Mouse (Mus musculus): ENCODE results near the gene Cldn34c4. TPM values are rescaled to one million over a fixed set of nuclear protein-coding genes. Genes with fewer than 3 reads are reported as not detected.

The Cldn34c4 gene
- polyA plus RNA-seq (2012; rRNA removed), result not detected in 2 replicates

GRCm38 (mm10) chrX:127736454-127736853 lies at the start of gene Cldn34c4:
Cldn34c4 (minus strand) TSS chrX:127736554.

